In genomic region chr13:31351481-31351880, GRCm38 (mm10) we compare ENCODE assay signal across 28 mouse cellular contexts.
DNase-seq lines count a peak whose midpoint lies in the region; ATAC-seq and TF ChIP-seq lines count a peak whose summit lies in the region.
"Had no signal": no experiment of that assay in that cellular context is flagged by ENCODE, and none has a peak within 500 bp of the region (broad histone marks: within the 10 kb centered on the region; RNA-seq: fewer than 3 reads in every experiment).

No protein-coding gene starts in this region.

- intact Hi-C loops in heart, postnatal 10 days (cut with DNase I): no loop called here

- no peaks in the 10 kb centered on the region for H3K27me3 ChIP-seq in lung, embryonic 16.5 days (ENCODE audit: control insufficient read depth, insufficient read depth, low read depth, low read length)
- H3K27me3 ChIP-seq in stomach, embryonic 16.5 days (ENCODE audit: control insufficient read depth, insufficient read depth, low read length): no peaks in the 10 kb centered on the region
- no peaks in the 10 kb centered on the region for H3K27me3 ChIP-seq in stomach, postnatal 0 days (ENCODE audit: control insufficient read depth, insufficient read depth, low read length)
- H3K27me3 ChIP-seq: forebrain, embryonic 15.5 days; limb, embryonic 15.5 days; liver, embryonic 13.5 days; megakaryocyte, embryonic 14.5 days; midbrain, embryonic 13.5 days; neural tube, embryonic 13.5 days had no signal

- no peak for TF ChIP-seq EP300 in stomach, postnatal 0 days (optimal IDR thresholded peaks at IDR 0.05)

- H3K4me3 ChIP-seq in lung, embryonic 16.5 days (ENCODE audit: low read length): no peak overlapping the region
- H3K4me3 ChIP-seq in stomach, embryonic 16.5 days (replicated peaks; ENCODE audit: low read length): no peak overlapping the region
- no peak overlapping the region for H3K4me3 ChIP-seq in stomach, postnatal 0 days (ENCODE audit: low read depth, low read length)
- H3K4me3 ChIP-seq: forebrain, embryonic 10.5 days; forebrain, embryonic 15.5 days; limb, embryonic 10.5 days; limb, embryonic 15.5 days; liver, embryonic 13.5 days; megakaryocyte, embryonic 14.5 days; midbrain, embryonic 13.5 days; neural tube, embryonic 13.5 days had no signal

- no peaks in the 10 kb centered on the region for H3K36me3 ChIP-seq in lung, embryonic 16.5 days (ENCODE audit: control insufficient read depth, insufficient read depth, low read length)
- H3K36me3 ChIP-seq in stomach, embryonic 16.5 days (ENCODE audit: control insufficient read depth, insufficient read depth, low read length): no peaks in the 10 kb centered on the region
- no peaks in the 10 kb centered on the region for H3K36me3 ChIP-seq in stomach, postnatal 0 days (ENCODE audit: control insufficient read depth, insufficient read depth, low read length)
- H3K36me3 ChIP-seq: forebrain, embryonic 10.5 days; forebrain, embryonic 15.5 days; limb, embryonic 10.5 days; limb, embryonic 15.5 days; liver, embryonic 13.5 days; midbrain, embryonic 13.5 days; neural tube, embryonic 13.5 days had no signal

- no peak for TF ChIP-seq CTCF in stomach, postnatal 0 days (IDR thresholded peaks at IDR 0.05; ENCODE audit: low read depth)

- H3K4me2 ChIP-seq in lung, embryonic 16.5 days (ENCODE audit: low read depth, low read length): no peak overlapping the region
- H3K4me2 ChIP-seq in stomach, embryonic 16.5 days (ENCODE audit: low read depth, low read length): no peak overlapping the region
- no peak overlapping the region for H3K4me2 ChIP-seq in stomach, postnatal 0 days (replicated peaks; ENCODE audit: low read depth)
- H3K4me2 ChIP-seq: forebrain, embryonic 15.5 days; hindbrain, embryonic 14.5 days; limb, embryonic 15.5 days; liver, embryonic 13.5 days; midbrain, embryonic 13.5 days; neural tube, embryonic 13.5 days had no signal

- no peak overlapping the region for H3K9ac ChIP-seq in lung, embryonic 16.5 days (ENCODE audit: low read length)
- H3K9ac ChIP-seq in stomach, embryonic 16.5 days (ENCODE audit: low read length): no peak overlapping the region
- H3K9ac ChIP-seq in stomach, postnatal 0 days (ENCODE audit: low read length): no peak overlapping the region
- H3K9ac ChIP-seq: forebrain, embryonic 15.5 days; hindbrain, embryonic 14.5 days; limb, embryonic 15.5 days; liver, embryonic 13.5 days; midbrain, embryonic 13.5 days; neural tube, embryonic 13.5 days had no signal

- DNase-seq in heart, postnatal 10 days: peak; percentile 3
- DNase-seq in heart, adult 18-20 months: no peak
- DNase-seq in lung, postnatal 14 days: no peak
- DNase-seq in stomach, postnatal 0 days (ENCODE audit: low spot score): no peak
- peak; percentile 77 for DNase-seq in fibroblast of lung, adult 2 months (ENCODE audit: low read depth)
- no peak for DNase-seq in urinary bladder, postnatal 25 days (ENCODE audit: low spot score)
- DNase-seq: adrenal gland, adult 8-10 months; cerebellum, adult 8-10 months; cerebellum, postnatal 36 days; gastrocnemius, postnatal 10 days; kidney, adult 2 months; kidney, postnatal 36 days; liver, embryonic 13.5 days; spleen, adult 18-20 months; thymus, adult 2 months; thymus, postnatal 36 days had no signal

- no peak overlapping the region for H3K27ac ChIP-seq in lung, embryonic 16.5 days (ENCODE audit: low read length)
- H3K27ac ChIP-seq in stomach, embryonic 16.5 days (ENCODE audit: low read length): no peak overlapping the region
- no peak overlapping the region for H3K27ac ChIP-seq in stomach, postnatal 0 days (replicated peaks)
- H3K27ac ChIP-seq: forebrain, embryonic 10.5 days; forebrain, embryonic 15.5 days; hindbrain, embryonic 14.5 days; limb, embryonic 10.5 days; limb, embryonic 15.5 days; liver, embryonic 13.5 days; midbrain, embryonic 13.5 days; neural tube, embryonic 13.5 days had no signal

- no peaks in the 10 kb centered on the region for H3K9me3 ChIP-seq in lung, embryonic 16.5 days (ENCODE audit: control insufficient read depth, low read length)
- H3K9me3 ChIP-seq in stomach, embryonic 16.5 days (replicated peaks; ENCODE audit: control insufficient read depth, low read length): no peaks in the 10 kb centered on the region
- H3K9me3 ChIP-seq in stomach, postnatal 0 days (ENCODE audit: control insufficient read depth, low read length): no peaks in the 10 kb centered on the region
- H3K9me3 ChIP-seq: forebrain, embryonic 10.5 days; forebrain, embryonic 15.5 days; limb, embryonic 10.5 days; limb, embryonic 15.5 days; liver, embryonic 13.5 days; midbrain, embryonic 13.5 days; neural tube, embryonic 13.5 days had no signal

- peak; percentile 70; the same call in 1 of the 2 replicates for ATAC-seq in lung, embryonic 16.5 days (ENCODE audit: low read depth)
- peak; percentile 45; the same call in 1 of the 2 replicates for ATAC-seq in stomach, embryonic 16.5 days (ENCODE audit: insufficient read depth, low FRiP score)
- no peak; the same call in 1 of the 2 replicates for ATAC-seq in stomach, postnatal 0 days (ENCODE audit: low FRiP score, low TSS enrichment)
- ATAC-seq: activated CD4-positive, CD25-positive, alpha-beta regulatory T cell, adult 4 months; CD4-positive, CD25-positive, alpha-beta regulatory T cell, adult 4 months; forebrain, embryonic 15.5 days; midbrain, embryonic 13.5 days had no signal

- no peaks in the 10 kb centered on the region for H3K4me1 ChIP-seq in lung, embryonic 16.5 days (replicated peaks; ENCODE audit: control insufficient read depth, insufficient read depth, low read length)
- H3K4me1 ChIP-seq in stomach, embryonic 16.5 days (ENCODE audit: control insufficient read depth, insufficient read depth, low read length): no peaks in the 10 kb centered on the region
- no peaks in the 10 kb centered on the region for H3K4me1 ChIP-seq in stomach, postnatal 0 days (replicated peaks; ENCODE audit: control insufficient read depth, insufficient read depth)
- H3K4me1 ChIP-seq: forebrain, embryonic 10.5 days; forebrain, embryonic 15.5 days; limb, embryonic 10.5 days; limb, embryonic 15.5 days; liver, embryonic 13.5 days; megakaryocyte, embryonic 14.5 days; midbrain, embryonic 13.5 days; neural tube, embryonic 13.5 days had no signal

Comparison
In these comparisons a context has a peak if more than half of its experiments do, and no peak if none do; other contexts are left out.
1. DNase-seq: peak in heart, postnatal 10 days (2 of 2) and fibroblast of lung, adult 2 months (single experiment); none in heart, adult 18-20 months (0 of 2), lung, postnatal 14 days (single experiment), stomach, postnatal 0 days (single experiment) and urinary bladder, postnatal 25 days (single experiment).